Mouse (Mus musculus): ENCODE data around the gene Slc46a1. TPM values are rescaled to one million over a fixed set of nuclear protein-coding genes. Genes with fewer than 3 reads are reported as not detected.

Gene Slc46a1
- polyA plus RNA-seq, 1 experiment from 2014 or later = 20.9 TPM

- H3K9me3 ChIP-seq = no peaks in the 10 kb centered on the region
- peak within 1 kb of the TSS; percentile 82 for H3K4me3 ChIP-seq
- WGBS = 4% methylated on average over 36 of the region's 36 CpGs
- H3K4me1 ChIP-seq = peaks cover 46% of the 10 kb centered on the region
- peak; percentile 96 for DNase-seq (ENCODE audit: extremely low spot score, low spot score)
- peak within 1 kb of the TSS; percentile 83 for H3K27ac ChIP-seq
- H3K36me3 ChIP-seq (replicated peaks) = no peaks in the 10 kb centered on the region
- peaks cover 75% of the 10 kb centered on the region for H3K27me3 ChIP-seq (ENCODE audit: poor library complexity, severe bottlenecking)
Observed at GRCm38 (mm10) chr11:78497544-78498522, 32.3 kb downstream of the Slc46a1 start, which contains the start of gene Sarm1. Sarm1 (minus strand) TSS chr11:78497754.

DNA sequence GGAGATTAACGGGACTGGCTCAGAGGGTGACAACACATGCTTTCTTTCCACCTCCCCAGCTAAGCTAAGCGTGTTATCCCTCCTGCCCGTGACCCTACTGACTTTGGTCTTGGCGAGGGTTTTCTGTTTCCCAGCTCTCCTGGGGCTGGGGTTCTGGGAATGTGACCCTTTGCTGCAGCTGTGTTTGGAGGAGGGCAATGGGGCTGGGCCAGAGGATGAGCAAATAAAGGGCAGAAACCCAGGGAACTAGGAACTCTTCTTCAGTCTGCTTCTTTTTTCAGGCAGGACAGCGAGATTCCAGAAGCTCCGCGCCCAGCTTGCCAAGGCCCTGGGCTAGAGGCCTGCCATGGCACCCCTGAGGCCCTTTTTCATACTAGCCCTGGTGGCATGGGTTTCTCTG, 33.5 kb downstream of the Slc46a1 start, which contains the start of gene Vtn:
Gene Vtn (plus strand): TSS at position 88 of the 400 bp plus-strand sequence.
- DNase-seq (ENCODE audit: extremely low spot score, low spot score) = no peak
- H3K4me1 ChIP-seq = peaks cover 46% of the 10 kb centered on the region
- H3K9me3 ChIP-seq = no peaks in the 10 kb centered on the region
- peaks cover 68% of the 10 kb centered on the region for H3K27me3 ChIP-seq (ENCODE audit: poor library complexity, severe bottlenecking)
- H3K27ac ChIP-seq = peak within 1 kb of the TSS; percentile 83
- H3K4me3 ChIP-seq = peak within 1 kb of the TSS; percentile 82
- no peaks in the 10 kb centered on the region for H3K36me3 ChIP-seq (replicated peaks)
- WGBS = 57% methylated on average over 7 of the region's 7 CpGs

DNA sequence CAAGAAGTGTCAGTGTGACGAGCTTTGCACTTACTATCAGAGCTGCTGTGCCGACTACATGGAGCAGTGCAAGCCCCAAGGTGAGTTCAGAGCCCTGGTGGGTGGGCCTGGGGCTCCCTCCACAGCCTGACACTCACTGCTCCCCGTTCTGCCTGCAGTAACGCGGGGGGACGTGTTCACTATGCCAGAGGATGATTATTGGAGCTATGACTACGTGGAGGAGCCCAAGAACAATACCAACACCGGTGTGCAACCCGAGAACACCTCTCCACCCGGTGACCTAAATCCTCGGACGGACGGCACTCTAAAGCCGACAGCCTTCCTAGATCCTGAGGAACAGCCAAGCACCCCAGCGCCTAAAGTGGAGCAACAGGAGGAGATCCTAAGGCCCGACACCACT, 34.0 kb downstream of the Slc46a1 start:
- Histone ChIP-seq H3K9me3 (no peaks in the 10 kb centered on the region), H3K4me3 (peak overlapping the region; percentile 9), H3K4me1 (peaks cover 46% of the 10 kb centered on the region), H3K27me3 (ENCODE audit: poor library complexity, severe bottlenecking) (peaks cover 63% of the 10 kb centered on the region), H3K36me3 (replicated peaks) (no peaks in the 10 kb centered on the region), H3K27ac (peak overlapping the region; percentile 26; the same call in 1 of the 2 replicates)
- no peak for DNase-seq (ENCODE audit: extremely low spot score, low spot score)
- WGBS = 54% methylated on average over 16 of the region's 16 CpGs

- Histone ChIP-seq H3K4me1 (peaks cover 45% of the 10 kb centered on the region), H3K27me3 (ENCODE audit: poor library complexity, severe bottlenecking) (peaks cover 51% of the 10 kb centered on the region), H3K36me3 (replicated peaks) (peaks cover 9% of the 10 kb centered on the region), H3K4me3 (peak overlapping the region; percentile 9; the same call in 1 of the 2 replicates), H3K27ac (no peak overlapping the region), H3K9me3 (no peaks in the 10 kb centered on the region)
- no peak for DNase-seq (ENCODE audit: extremely low spot score, low spot score)
- 83% methylated on average over 9 of the region's 9 CpGs for WGBS
Observed at GRCm38 (mm10) chr11:78500623-78501202, 35.2 kb downstream of the Slc46a1 start.

- 87% methylated on average over 20 of the region's 20 CpGs for WGBS
- DNase-seq (ENCODE audit: extremely low spot score, low spot score) = no peak
- Histone ChIP-seq H3K27me3 (ENCODE audit: poor library complexity, severe bottlenecking) (peaks cover 43% of the 10 kb centered on the region), H3K27ac (no peak overlapping the region), H3K9me3 (no peaks in the 10 kb centered on the region), H3K36me3 (replicated peaks) (peaks cover 17% of the 10 kb centered on the region), H3K4me3 (no peak overlapping the region), H3K4me1 (peaks cover 37% of the 10 kb centered on the region)
Observed at GRCm38 (mm10) chr11:78501529-78501928, 36.0 kb downstream of the Slc46a1 start.

DNA sequence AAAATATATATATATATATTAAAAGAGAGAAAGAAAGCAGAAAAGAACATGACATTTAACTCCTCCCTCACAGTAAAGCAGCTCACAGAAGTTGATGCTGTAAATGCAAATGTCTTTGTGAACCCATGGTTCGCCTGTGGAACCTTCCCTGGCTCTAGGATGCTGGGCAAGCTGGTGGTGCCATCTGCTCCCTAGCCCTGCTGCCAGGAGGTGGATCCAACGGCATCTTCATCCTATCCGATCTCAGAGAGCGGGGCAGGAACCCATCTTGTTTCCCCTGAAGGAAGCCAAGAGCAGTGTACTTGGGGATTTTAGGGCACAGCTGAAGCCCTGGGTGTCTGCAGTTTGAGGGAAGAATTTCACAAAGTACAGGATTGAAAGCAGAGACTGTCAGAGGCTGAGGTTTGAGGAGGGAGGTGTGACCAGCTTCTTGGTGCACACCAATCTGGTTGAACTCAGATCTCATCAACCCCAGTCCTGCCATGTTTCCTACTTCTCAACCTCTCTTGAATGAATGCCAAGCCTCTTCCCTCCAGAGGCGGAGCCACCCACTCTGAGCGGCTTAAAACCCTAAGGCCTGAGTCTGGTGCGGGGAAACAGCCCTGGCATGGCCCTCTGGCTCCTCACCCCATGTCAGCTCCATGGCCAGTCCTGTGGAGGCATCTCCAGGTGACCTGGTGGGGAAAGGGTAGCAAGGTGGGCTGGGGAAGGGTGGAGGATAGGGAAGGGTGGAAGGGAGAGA, 37.6 kb downstream of the Slc46a1 start, which contains the start of gene Sebox:
Gene Sebox (plus strand): TSS at position 539 of the 742 bp plus-strand sequence.
- H3K9me3 ChIP-seq = no peaks in the 10 kb centered on the region
- 69% methylated on average over 7 of the region's 7 CpGs for WGBS
- peaks cover 32% of the 10 kb centered on the region for H3K36me3 ChIP-seq (replicated peaks)
- H3K27ac ChIP-seq = no peak within 1 kb of the TSS
- H3K4me3 ChIP-seq = no peak within 1 kb of the TSS
- DNase-seq (ENCODE audit: extremely low spot score, low spot score) = no peak
- peaks cover 23% of the 10 kb centered on the region for H3K4me1 ChIP-seq
- H3K27me3 ChIP-seq (ENCODE audit: poor library complexity, severe bottlenecking) = peaks cover 36% of the 10 kb centered on the region

- peaks cover 12% of the 10 kb centered on the region for H3K27me3 ChIP-seq (ENCODE audit: poor library complexity, severe bottlenecking)
- no peak for DNase-seq (ENCODE audit: extremely low spot score, low spot score)
- no peaks in the 10 kb centered on the region for H3K9me3 ChIP-seq
- WGBS = 88% methylated on average over 3 of the region's 3 CpGs
- 0 out of 2 replicates have a peak, but pooled peaks cover 2% of the 10 kb centered on the region for H3K4me1 ChIP-seq
- H3K4me3 ChIP-seq = no peak overlapping the region
- H3K36me3 ChIP-seq (replicated peaks) = peaks cover 54% of the 10 kb centered on the region
- no peak overlapping the region for H3K27ac ChIP-seq
Observed at GRCm38 (mm10) chr11:78505430-78505829, 39.9 kb downstream of the Slc46a1 start.

GRCm38 (mm10) chr11:78509148-78509547, 43.7 kb downstream of the Slc46a1 start:
- Histone ChIP-seq H3K27me3 (ENCODE audit: poor library complexity, severe bottlenecking) (no peaks in the 10 kb centered on the region), H3K27ac (no peak overlapping the region), H3K9me3 (no peaks in the 10 kb centered on the region), H3K36me3 (replicated peaks) (peaks cover 60% of the 10 kb centered on the region), H3K4me3 (no peak overlapping the region), H3K4me1 (peaks cover 21% of the 10 kb centered on the region)
- no peak for DNase-seq (ENCODE audit: extremely low spot score, low spot score)
- 75% methylated on average over 5 of the region's 5 CpGs for WGBS

GRCm38 (mm10) chr11:78512025-78512957, 46.8 kb downstream of the Slc46a1 start, which contains the start of the genes Tmem199 and Poldip2:
Tmem199 (minus strand) TSS chr11:78512172.
Poldip2 (plus strand) TSS chr11:78512193.
- Histone ChIP-seq H3K36me3 (replicated peaks) (peaks cover 64% of the 10 kb centered on the region), H3K9me3 (no peaks in the 10 kb centered on the region), H3K4me3 (peak within 1 kb of the TSS; percentile 89), H3K27ac (peak within 1 kb of the TSS; percentile 96), H3K27me3 (ENCODE audit: poor library complexity, severe bottlenecking) (no peaks in the 10 kb centered on the region), H3K4me1 (peaks cover 21% of the 10 kb centered on the region)
- WGBS = under 1% methylated on average over 67 of the region's 67 CpGs
- peak; percentile 94 for DNase-seq (ENCODE audit: extremely low spot score, low spot score)

DNA sequence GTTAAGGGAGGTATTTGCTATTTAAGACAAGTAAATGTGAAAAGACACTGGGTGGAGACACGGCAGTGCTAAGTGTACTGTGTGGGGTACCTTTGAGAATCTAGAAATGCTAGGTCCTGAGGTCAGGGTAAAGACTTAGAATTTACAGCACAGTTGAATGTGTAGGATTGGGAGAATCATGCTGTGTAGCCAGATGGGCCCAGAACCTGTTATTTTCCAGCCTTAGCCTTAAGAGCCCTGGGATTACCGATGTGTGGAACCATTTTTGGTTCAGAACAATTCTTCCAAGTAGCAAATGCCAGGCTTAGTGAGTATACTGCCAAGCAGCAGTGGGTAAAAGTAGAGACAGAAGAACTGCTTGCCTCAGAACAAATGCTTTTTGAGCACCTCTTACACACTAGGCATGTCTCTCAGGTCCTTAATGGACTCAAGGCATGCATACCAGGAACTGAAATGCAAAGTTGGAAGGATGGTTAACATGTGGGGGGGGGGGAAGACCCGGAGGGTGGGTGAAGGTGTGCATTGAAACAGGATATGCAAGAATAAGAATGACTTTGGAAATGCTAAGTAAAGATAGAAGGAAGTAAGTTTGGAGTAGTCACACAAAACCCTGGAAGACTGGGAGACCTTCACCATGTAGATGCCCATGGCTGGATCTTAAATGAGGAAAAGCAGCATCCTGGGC, 47.8 kb downstream of the Slc46a1 start:
- peak overlapping the region; percentile 89 for H3K4me3 ChIP-seq
- H3K36me3 ChIP-seq (replicated peaks) = peaks cover 64% of the 10 kb centered on the region
- H3K4me1 ChIP-seq = peaks cover 21% of the 10 kb centered on the region
- no peaks in the 10 kb centered on the region for H3K27me3 ChIP-seq (ENCODE audit: poor library complexity, severe bottlenecking)
- peak overlapping the region; percentile 96; the same call in 1 of the 2 replicates for H3K27ac ChIP-seq
- WGBS = 81% methylated on average over 3 of the region's 3 CpGs
- H3K9me3 ChIP-seq = no peaks in the 10 kb centered on the region
- no peak for DNase-seq (ENCODE audit: extremely low spot score, low spot score)
